Mouse (Mus musculus) heart, postnatal 0 days (tissue): ENCODE results near the gene Heg1.

Experiments
- CTCF ChIP-seq: IDR thresholded peaks from 2 replicates; pipeline ENCODE4 v1.5.1; 2016; ENCODE audit warnings: antibody characterized with exemption, control low read depth, low read depth
- EP300 ChIP-seq: IDR thresholded peaks from 2 replicates; pipeline ENCODE4 v1.6.1; 2016; ENCODE audit warnings: antibody characterized with exemption, low read depth

DNA sequence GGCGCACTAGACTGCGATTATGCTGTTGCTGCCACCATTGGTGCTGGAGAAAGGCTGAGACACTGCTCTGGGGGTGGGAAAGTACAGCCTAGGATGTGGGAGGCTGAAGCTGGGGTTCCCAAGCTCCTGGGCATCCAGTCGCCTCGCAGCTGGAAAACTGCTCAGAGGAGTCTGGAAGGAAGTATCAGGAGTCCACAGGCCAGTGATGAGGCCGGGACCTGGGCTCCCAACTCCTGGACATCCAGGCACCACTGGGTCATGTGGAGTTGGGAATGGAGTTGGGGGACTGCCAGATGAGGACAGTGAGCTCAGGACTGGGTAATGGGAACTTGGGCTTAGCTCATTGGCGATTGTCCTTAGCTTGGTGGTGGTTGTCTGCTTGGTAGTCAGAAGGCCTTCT is 31.1 kb upstream of the Heg1 start:
- no peak for TF ChIP-seq CTCF
- TF ChIP-seq EP300 = no peak
